Comparison of ENCODE assay signal across 8 mouse cellular contexts in the genomic region with DNA sequence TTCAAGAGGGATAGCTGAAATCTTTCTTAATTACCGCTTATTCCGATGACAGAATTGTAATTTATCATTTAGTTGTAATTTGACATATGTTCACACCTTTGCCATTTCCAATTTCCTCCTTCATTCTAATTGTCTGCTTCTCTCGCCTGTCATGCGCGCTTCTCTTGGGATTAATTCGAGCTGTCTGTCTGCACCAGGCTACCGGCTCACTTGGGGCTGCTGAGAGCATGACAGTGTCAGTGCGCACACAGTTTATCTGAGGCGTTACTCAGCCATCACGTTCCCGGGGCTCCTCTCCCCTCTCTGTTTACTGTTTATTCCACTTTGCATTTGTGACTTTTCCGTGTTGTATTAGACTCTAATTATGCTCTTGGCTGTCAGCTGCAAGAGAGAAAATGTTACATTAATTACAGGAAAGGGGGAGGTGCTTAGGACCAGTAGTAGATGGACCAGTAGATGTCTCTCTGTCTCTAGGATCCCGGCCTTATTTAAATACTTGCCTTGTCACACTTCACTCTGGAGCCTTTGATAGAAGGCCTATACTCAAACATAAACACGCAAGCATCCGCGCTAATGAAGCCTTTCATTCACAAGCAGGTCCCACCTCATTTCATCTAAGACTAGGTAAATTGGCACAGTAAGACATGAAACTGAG.
DNase-seq lines count a peak whose midpoint lies in the region; ATAC-seq and TF ChIP-seq lines count a peak whose summit lies in the region.

No protein-coding gene starts in this region.

- peak; percentile 87 for ATAC-seq in neural tube, embryonic 15.5 days (ENCODE audit: low FRiP score)
- ATAC-seq in granulocyte monocyte progenitor cell, adult 5-6 weeks (replicated peaks; ENCODE audit: poor library complexity, severe bottlenecking), result no peak
- no peak for ATAC-seq in liver, embryonic 12.5 days

- DNase-seq in cerebellum, adult 2 months, result peak; percentile 1 to 11
- no peak for DNase-seq in cerebellum, adult 8-10 months
- DNase-seq in right cerebral cortex, adult 2 months (ENCODE audit: low spot score in 2 of 2), result peak; percentile 12 to 27
- DNase-seq in right cerebral cortex, postnatal 36 days (ENCODE audit: low spot score in 2 of 2), result no peak
- DNase-seq in layer of hippocampus, adult 2 months (ENCODE audit: low spot score in 2 of 2), result peak in 1 of 2 experiments; percentile 0

- H3K9me3 ChIP-seq in neural tube, embryonic 15.5 days (replicated peaks), result no peaks in the 10 kb centered on the region
- H3K9me3 ChIP-seq in liver, embryonic 12.5 days (replicated peaks), result no peaks in the 10 kb centered on the region

- no peak overlapping the region; the same call in 1 of the 2 replicates for H3K9ac ChIP-seq in neural tube, embryonic 15.5 days (replicated peaks)
- no peak overlapping the region for H3K9ac ChIP-seq in liver, embryonic 12.5 days

- peak overlapping the region; percentile 66 for H3K4me2 ChIP-seq in neural tube, embryonic 15.5 days
- H3K4me2 ChIP-seq in liver, embryonic 12.5 days, result no peak overlapping the region

- no peak for TF ChIP-seq POLR2A in cerebellum, adult 2 months (IDR thresholded peaks at IDR 0.05; ENCODE audit: borderline replicate concordance, insufficient read depth, low read length)

- H3K4me1 ChIP-seq in cerebellum, adult 2 months (ENCODE audit: control insufficient read depth, insufficient read depth, low read length), result no peaks in the 10 kb centered on the region
- peaks cover 13% of the 10 kb centered on the region for H3K4me1 ChIP-seq in neural tube, embryonic 15.5 days
- H3K4me1 ChIP-seq in liver, embryonic 12.5 days, result no peaks in the 10 kb centered on the region

- no peaks in the 10 kb centered on the region for H3K27me3 ChIP-seq in cerebellum, adult 2 months (ENCODE audit: control insufficient read depth, insufficient read depth, low read length)
- H3K27me3 ChIP-seq in neural tube, embryonic 15.5 days (replicated peaks), result no peaks in the 10 kb centered on the region
- no peaks in the 10 kb centered on the region for H3K27me3 ChIP-seq in liver, embryonic 12.5 days (replicated peaks)

- no peak overlapping the region for H3K4me3 ChIP-seq in cerebellum, adult 2 months (replicated peaks; ENCODE audit: insufficient read depth, low read depth, low read length)
- peak overlapping the region; percentile 54 for H3K4me3 ChIP-seq in layer of hippocampus, adult 2 months
- peak overlapping the region; percentile 37 for H3K4me3 ChIP-seq in neural tube, embryonic 15.5 days (replicated peaks)
- no peak overlapping the region for H3K4me3 ChIP-seq in liver, embryonic 12.5 days

- H3K27ac ChIP-seq in cerebellum, adult 2 months (ENCODE audit: insufficient read depth, low read length), result no peak overlapping the region
- no peak overlapping the region for H3K27ac ChIP-seq in layer of hippocampus, adult 2 months
- peak overlapping the region; percentile 34; the same call in 1 of the 2 replicates for H3K27ac ChIP-seq in neural tube, embryonic 15.5 days (replicated peaks)
- no peak overlapping the region for H3K27ac ChIP-seq in liver, embryonic 12.5 days

- WGBS in cerebellum, adult 2 months, result 49% methylated on average over 16 of the region's 16 CpGs
- 31% methylated on average over 16 of the region's 16 CpGs for WGBS in neural tube, embryonic 15.5 days
- 51% methylated on average over 16 of the region's 16 CpGs for WGBS in liver, embryonic 12.5 days (ENCODE audit: insufficient replicate concordance)

- H3K36me3 ChIP-seq in neural tube, embryonic 15.5 days, result no peaks in the 10 kb centered on the region
- H3K36me3 ChIP-seq in liver, embryonic 12.5 days, result no peaks in the 10 kb centered on the region

- no peak for TF ChIP-seq CTCF in cerebellum, adult 2 months (IDR thresholded peaks at IDR 0.05; ENCODE audit: borderline replicate concordance, insufficient read depth, low read depth, low read length)
- no peak for TF ChIP-seq CTCF in layer of hippocampus, adult 2 months (conservative IDR thresholded peaks at IDR 0.05)

Comparison
In these comparisons a context has a peak if more than half of its experiments do, and no peak if none do; other contexts are left out.
1. DNase-seq: peak in cerebellum, adult 2 months (2 of 2) and right cerebral cortex, adult 2 months (2 of 2); none in cerebellum, adult 8-10 months (single experiment) and right cerebral cortex, postnatal 36 days (0 of 2).
2. H3K4me3 ChIP-seq: peak in layer of hippocampus, adult 2 months (single experiment) and neural tube, embryonic 15.5 days (single experiment); none in cerebellum, adult 2 months (single experiment) and liver, embryonic 12.5 days (single experiment).